Mouse (Mus musculus): ENCODE measurements at regions not wholly inside any gene's neighbourhood (a gene's known extent, or its start where the extent isn't known, plus 50 kb on each side); places are given as distances from the start of the nearest gene placed in this dataset.
A peak's percentile ranks its signal among the peaks of the same experiment; 100 is the strongest.

DNA sequence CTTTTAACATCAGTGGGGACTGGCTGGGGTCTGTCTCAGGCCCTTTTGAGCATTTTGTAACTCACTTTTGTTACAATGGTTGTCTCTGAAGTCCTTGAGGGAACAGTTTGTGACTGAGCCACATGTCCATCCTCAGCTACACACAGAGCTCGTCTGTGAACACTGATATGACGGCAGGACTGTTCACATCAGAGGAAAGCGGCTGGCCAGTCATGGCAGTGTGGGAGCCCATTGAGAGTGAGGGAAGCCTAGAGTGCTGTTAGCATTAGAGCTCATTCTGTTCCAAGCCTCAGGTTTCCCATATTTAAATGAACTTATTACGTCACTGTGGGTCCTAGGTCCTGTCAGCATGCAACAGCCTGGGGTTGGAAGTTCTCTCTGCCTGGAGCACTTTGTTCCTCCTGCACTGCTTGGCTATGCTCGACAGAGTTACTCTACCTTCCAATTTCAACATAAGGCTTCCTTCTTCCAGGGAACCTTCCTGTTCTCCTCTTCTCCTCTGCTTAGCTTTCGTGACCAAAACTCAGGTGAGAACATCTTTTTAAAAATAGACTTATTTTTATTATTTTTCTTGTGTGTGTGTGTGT, 217.5 kb downstream of the Mex3b start:
- no peak overlapping the region for H3K27ac ChIP-seq (replicated peaks; ENCODE audit: low read depth, low read length)
- H3K27me3 ChIP-seq (ENCODE audit: control insufficient read depth, insufficient read depth, low read length), result no peaks in the 10 kb centered on the region
- no peaks in the 10 kb centered on the region for H3K36me3 ChIP-seq (replicated peaks; ENCODE audit: control insufficient read depth, insufficient read depth, low read depth, low read length)
- peaks cover 7% of the 10 kb centered on the region for H3K4me1 ChIP-seq (ENCODE audit: control insufficient read depth, insufficient read depth, low read length)
- ATAC-seq (replicated peaks; ENCODE audit: insufficient number of reproducible peaks, low FRiP score, low TSS enrichment, low read depth) (no peak), DNase-seq (ENCODE audit: low spot score) (no peak)
- no peak overlapping the region for H3K4me3 ChIP-seq (ENCODE audit: low read depth, low read length)
- H3K9me3 ChIP-seq (replicated peaks; ENCODE audit: control insufficient read depth, low read length), result no peaks in the 10 kb centered on the region
- WGBS, result 72% methylated on average over 6 of the region's 6 CpGs
- H3K9ac ChIP-seq (replicated peaks; ENCODE audit: low read length), result no peak overlapping the region
- no peak overlapping the region for H3K4me2 ChIP-seq (ENCODE audit: low read depth, low read length)

DNA sequence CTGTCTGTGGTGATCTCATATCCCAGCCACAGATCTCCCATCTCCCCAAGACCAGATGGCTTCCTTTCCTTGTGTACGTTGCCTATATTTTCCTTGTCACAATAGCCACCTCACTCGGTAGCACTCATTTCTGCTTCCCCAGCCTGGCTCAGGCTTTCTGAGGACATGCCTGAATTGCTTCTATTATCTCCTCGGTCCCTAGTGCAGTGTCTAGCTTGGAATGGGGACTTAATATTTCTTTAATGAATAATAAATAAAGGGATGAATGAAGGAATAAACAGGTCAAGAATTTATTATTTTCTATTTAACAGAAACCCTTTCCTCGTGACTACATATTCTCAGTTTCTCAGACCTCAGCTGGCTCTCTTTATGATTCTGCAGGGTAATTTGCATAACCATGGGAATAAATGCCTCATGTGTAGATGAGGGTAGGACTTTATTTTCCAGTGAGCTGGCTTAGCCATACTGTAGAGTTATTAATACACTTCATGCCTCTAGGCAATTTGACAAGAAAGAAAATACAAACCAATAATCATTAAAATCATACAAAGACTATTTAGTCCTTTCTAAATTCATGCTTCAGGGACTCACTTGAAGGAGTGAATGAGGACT, 218.5 kb downstream of the Mex3b start:
- no peak overlapping the region for H3K4me3 ChIP-seq (ENCODE audit: low read depth, low read length)
- H3K27ac ChIP-seq (replicated peaks; ENCODE audit: low read depth, low read length), result no peak overlapping the region
- no peak overlapping the region for H3K4me2 ChIP-seq (ENCODE audit: low read depth, low read length)
- H3K9me3 ChIP-seq (replicated peaks; ENCODE audit: control insufficient read depth, low read length), result no peaks in the 10 kb centered on the region
- ATAC-seq (replicated peaks; ENCODE audit: insufficient number of reproducible peaks, low FRiP score, low TSS enrichment, low read depth) (no peak), DNase-seq (ENCODE audit: low spot score) (no peak)
- H3K4me1 ChIP-seq (ENCODE audit: control insufficient read depth, insufficient read depth, low read length), result peaks cover 7% of the 10 kb centered on the region
- no peaks in the 10 kb centered on the region for H3K27me3 ChIP-seq (ENCODE audit: control insufficient read depth, insufficient read depth, low read length)
- H3K36me3 ChIP-seq (replicated peaks; ENCODE audit: control insufficient read depth, insufficient read depth, low read depth, low read length), result no peaks in the 10 kb centered on the region
- H3K9ac ChIP-seq (replicated peaks; ENCODE audit: low read length), result no peak overlapping the region
- WGBS, result 70% methylated on average over 4 of the region's 4 CpGs

DNA sequence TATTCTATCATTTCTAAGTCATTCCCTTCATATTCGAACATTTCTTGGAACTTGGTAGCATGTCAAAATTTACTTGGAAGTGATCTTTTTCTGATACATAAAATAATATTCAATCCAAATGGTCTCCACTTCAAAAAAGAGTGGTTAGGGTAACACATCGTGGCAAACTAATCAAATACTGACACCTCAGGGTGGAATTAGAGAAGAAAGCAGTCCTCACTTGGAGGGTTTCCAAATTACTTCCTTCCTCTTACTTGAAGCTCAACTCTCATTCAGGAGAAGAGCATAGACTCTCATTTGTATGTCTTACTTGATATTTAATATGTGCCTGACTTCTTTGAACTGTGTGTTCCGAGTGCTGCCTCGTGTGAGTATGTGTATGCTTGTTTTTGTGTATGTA, 220.3 kb downstream of the Mex3b start:
- DNase-seq (ENCODE audit: low spot score) (no peak), ATAC-seq (replicated peaks; ENCODE audit: insufficient number of reproducible peaks, low FRiP score, low TSS enrichment, low read depth) (no peak)
- Histone ChIP-seq H3K27ac (replicated peaks; ENCODE audit: low read depth, low read length) (no peak overlapping the region), H3K9ac (replicated peaks; ENCODE audit: low read length) (no peak overlapping the region), H3K4me2 (ENCODE audit: low read depth, low read length) (no peak overlapping the region), H3K9me3 (replicated peaks; ENCODE audit: control insufficient read depth, low read length) (no peaks in the 10 kb centered on the region), H3K4me3 (ENCODE audit: low read depth, low read length) (no peak overlapping the region), H3K4me1 (ENCODE audit: control insufficient read depth, insufficient read depth, low read length) (peaks cover 7% of the 10 kb centered on the region), H3K27me3 (ENCODE audit: control insufficient read depth, insufficient read depth, low read length) (no peaks in the 10 kb centered on the region), H3K36me3 (replicated peaks; ENCODE audit: control insufficient read depth, insufficient read depth, low read depth, low read length) (no peaks in the 10 kb centered on the region)
- WGBS, result 61% methylated on average over 4 of the region's 4 CpGs

DNA sequence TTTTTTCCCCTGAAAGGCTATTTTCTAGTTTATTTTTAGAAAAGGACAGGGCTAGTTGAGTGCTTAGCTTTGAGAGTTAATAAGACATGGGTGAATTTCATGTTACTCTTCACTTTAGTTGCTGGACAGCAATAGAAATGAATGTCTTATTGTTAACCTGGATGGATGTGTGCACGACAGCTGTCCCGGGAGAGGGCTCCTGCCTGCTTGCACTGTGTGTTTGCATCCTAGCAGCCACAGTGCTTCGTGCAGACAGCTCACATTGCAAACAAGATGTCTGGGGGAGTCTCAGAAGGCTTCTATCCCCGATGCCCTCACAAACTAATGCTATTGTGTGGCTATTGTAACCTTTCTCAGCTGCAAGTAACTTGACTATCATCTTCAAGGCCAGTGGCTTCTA, 221.0 kb downstream of the Mex3b start:
- H3K27me3 ChIP-seq (ENCODE audit: control insufficient read depth, insufficient read depth, low read length), result no peaks in the 10 kb centered on the region
- H3K4me1 ChIP-seq (ENCODE audit: control insufficient read depth, insufficient read depth, low read length), result peaks cover 7% of the 10 kb centered on the region
- H3K36me3 ChIP-seq (replicated peaks; ENCODE audit: control insufficient read depth, insufficient read depth, low read depth, low read length), result no peaks in the 10 kb centered on the region
- DNase-seq (ENCODE audit: low spot score), result no peak
- no peak overlapping the region for H3K4me3 ChIP-seq (ENCODE audit: low read depth, low read length)
- no peak overlapping the region for H3K27ac ChIP-seq (replicated peaks; ENCODE audit: low read depth, low read length)
- ATAC-seq (replicated peaks; ENCODE audit: insufficient number of reproducible peaks, low FRiP score, low TSS enrichment, low read depth), result no peak
- WGBS, result 26% methylated on average over 4 of the region's 4 CpGs
- H3K9me3 ChIP-seq (replicated peaks; ENCODE audit: control insufficient read depth, low read length), result no peaks in the 10 kb centered on the region
- no peak overlapping the region for H3K4me2 ChIP-seq (ENCODE audit: low read depth, low read length)
- H3K9ac ChIP-seq (replicated peaks; ENCODE audit: low read length), result no peak overlapping the region

- Histone ChIP-seq H3K9ac (replicated peaks; ENCODE audit: low read length) (peak overlapping the region; percentile 27; the same call in 1 of the 2 replicates), H3K9me3 (replicated peaks; ENCODE audit: control insufficient read depth, low read length) (no peaks in the 10 kb centered on the region), H3K36me3 (replicated peaks; ENCODE audit: control insufficient read depth, insufficient read depth, low read depth, low read length) (no peaks in the 10 kb centered on the region), H3K27ac (replicated peaks; ENCODE audit: low read depth, low read length) (peak overlapping the region; percentile 66), H3K4me2 (ENCODE audit: low read depth, low read length) (peak overlapping the region; percentile 5; the same call in 1 of the 2 replicates), H3K27me3 (ENCODE audit: control insufficient read depth, insufficient read depth, low read length) (no peaks in the 10 kb centered on the region), H3K4me3 (ENCODE audit: low read depth, low read length) (no peak overlapping the region), H3K4me1 (ENCODE audit: control insufficient read depth, insufficient read depth, low read length) (peaks cover 7% of the 10 kb centered on the region)
- ATAC-seq (replicated peaks; ENCODE audit: insufficient number of reproducible peaks, low FRiP score, low TSS enrichment, low read depth), result peak; percentile 84
- WGBS, result 19% methylated on average over 8 of the region's 8 CpGs
- DNase-seq (ENCODE audit: low spot score), result peak; percentile 74
These were observed 222.3 kb downstream of the Mex3b start for GRCm38 (mm10) chr7:83089330-83089982.

GRCm38 (mm10) chr7:83093923-83094355, 226.8 kb downstream of the Mex3b start:
- Histone ChIP-seq H3K4me1 (ENCODE audit: control insufficient read depth, insufficient read depth, low read length) (peaks cover 3% of the 10 kb centered on the region; the same call in 1 of the 2 replicates), H3K4me3 (ENCODE audit: low read depth, low read length) (no peak overlapping the region), H3K27me3 (ENCODE audit: control insufficient read depth, insufficient read depth, low read length) (no peaks in the 10 kb centered on the region), H3K4me2 (ENCODE audit: low read depth, low read length) (no peak overlapping the region), H3K9me3 (replicated peaks; ENCODE audit: control insufficient read depth, low read length) (no peaks in the 10 kb centered on the region), H3K27ac (replicated peaks; ENCODE audit: low read depth, low read length) (no peak overlapping the region), H3K36me3 (replicated peaks; ENCODE audit: control insufficient read depth, insufficient read depth, low read depth, low read length) (no peaks in the 10 kb centered on the region), H3K9ac (replicated peaks; ENCODE audit: low read length) (no peak overlapping the region)
- 44% methylated on average over 8 of the region's 8 CpGs for WGBS
- DNase-seq (ENCODE audit: low spot score) (no peak), ATAC-seq (replicated peaks; ENCODE audit: insufficient number of reproducible peaks, low FRiP score, low TSS enrichment, low read depth) (0 out of 2 replicates have a peak, but pooled peaks have one; percentile 41)

DNA sequence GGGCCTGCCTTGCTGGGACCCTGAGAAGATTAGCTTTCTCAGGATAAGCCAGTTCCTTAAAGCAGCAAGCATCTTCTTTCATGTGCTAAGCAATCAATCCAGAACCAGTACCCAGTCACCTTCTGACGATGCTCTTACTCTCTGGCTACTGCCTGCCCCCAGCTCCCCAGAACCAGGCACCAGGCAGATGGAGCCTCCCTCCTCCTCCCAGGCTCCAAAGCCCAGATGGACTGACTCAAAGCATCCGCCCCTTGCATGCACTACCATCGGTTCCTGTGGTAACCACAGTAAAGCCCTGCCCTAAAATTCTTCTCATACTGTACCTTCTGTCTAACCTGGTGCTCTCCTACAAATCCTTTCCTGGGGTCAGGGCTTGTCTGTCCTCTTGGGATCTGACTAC, 227.8 kb downstream of the Mex3b start:
- H3K9ac ChIP-seq (replicated peaks; ENCODE audit: low read length), result no peak overlapping the region
- no peak overlapping the region for H3K4me3 ChIP-seq (ENCODE audit: low read depth, low read length)
- no peaks in the 10 kb centered on the region for H3K36me3 ChIP-seq (replicated peaks; ENCODE audit: control insufficient read depth, insufficient read depth, low read depth, low read length)
- H3K4me1 ChIP-seq (ENCODE audit: control insufficient read depth, insufficient read depth, low read length), result no peaks in the 10 kb centered on the region
- WGBS, result 60% methylated on average over 3 of the region's 3 CpGs
- H3K9me3 ChIP-seq (replicated peaks; ENCODE audit: control insufficient read depth, low read length), result no peaks in the 10 kb centered on the region
- no peak overlapping the region for H3K4me2 ChIP-seq (ENCODE audit: low read depth, low read length)
- ATAC-seq (replicated peaks; ENCODE audit: insufficient number of reproducible peaks, low FRiP score, low TSS enrichment, low read depth), result no peak
- no peak for DNase-seq (ENCODE audit: low spot score)
- no peaks in the 10 kb centered on the region for H3K27me3 ChIP-seq (ENCODE audit: control insufficient read depth, insufficient read depth, low read length)
- H3K27ac ChIP-seq (replicated peaks; ENCODE audit: low read depth, low read length), result no peak overlapping the region

- no peak overlapping the region for H3K27ac ChIP-seq (replicated peaks; ENCODE audit: low read depth, low read length)
- 90% methylated on average over 3 of the region's 3 CpGs for WGBS
These were observed 228.5 kb downstream of the Mex3b start for GRCm38 (mm10) chr7:83095593-83095992.

More at GRCm38 (mm10) chr7:83095593-83095992, 228.5 kb downstream of the Mex3b start:
- ATAC-seq (replicated peaks; ENCODE audit: insufficient number of reproducible peaks, low FRiP score, low TSS enrichment, low read depth) (no peak), DNase-seq (ENCODE audit: low spot score) (no peak)
- no peaks in the 10 kb centered on the region for H3K27me3 ChIP-seq (ENCODE audit: control insufficient read depth, insufficient read depth, low read length)
- no peaks in the 10 kb centered on the region for H3K4me1 ChIP-seq (ENCODE audit: control insufficient read depth, insufficient read depth, low read length)
- no peaks in the 10 kb centered on the region for H3K9me3 ChIP-seq (replicated peaks; ENCODE audit: control insufficient read depth, low read length)
- no peaks in the 10 kb centered on the region for H3K36me3 ChIP-seq (replicated peaks; ENCODE audit: control insufficient read depth, insufficient read depth, low read depth, low read length)
- H3K4me3 ChIP-seq (ENCODE audit: low read depth, low read length), result no peak overlapping the region
- H3K9ac ChIP-seq (replicated peaks; ENCODE audit: low read length), result no peak overlapping the region
- no peak overlapping the region for H3K4me2 ChIP-seq (ENCODE audit: low read depth, low read length)

Data from embryonic facial prominence, embryonic 11.5 days (tissue).